Mouse (Mus musculus) frontal cortex, adult 2 months (tissue): Measurements from ENCODE around the gene Btaf1. TPM values are rescaled to one million over a fixed set of nuclear protein-coding genes. Genes with fewer than 3 reads are reported as not detected.

ENCODE experiments used
- DNase-seq, 2 experiments: peaks; one replicate each; pipeline ENCODE4 v3.0.0; 2022; ENCODE audit warnings: low spot score in 1 of 2; ENCODE audit errors: extremely low spot score in 1 of 2
- polyA plus RNA-seq: library from polyadenylated mRNA; depleted of rRNA; stranded (reverse); fragments of >200 nt; gene quantifications from 2 replicates; pipeline ENCODE4 v1.2.3, GENCODE M21; 2012

Btaf1 gene
- polyA plus RNA-seq, 1 experiment: 14.4 TPM

- DNase-seq: no peak
These were observed 93.1 kb downstream of the Btaf1 start for GRCm38 (mm10) chr19:37018931-37019330.

GRCm38 (mm10) chr19:37020531-37020930 lies 94.7 kb downstream of the Btaf1 start:
- no peak for DNase-seq

GRCm38 (mm10) chr19:37020951-37021350 lies 95.1 kb downstream of the Btaf1 start:
- no peak for DNase-seq

- no peak for DNase-seq
These were observed 96.3 kb downstream of the Btaf1 start for GRCm38 (mm10) chr19:37022146-37022545.

- peak in 1 of 2 experiments; percentile 50 for DNase-seq
These were observed 100.0 kb downstream of the Btaf1 start for GRCm38 (mm10) chr19:37025839-37026319.

GRCm38 (mm10) chr19:37026408-37026807 lies 100.5 kb downstream of the Btaf1 start:
- DNase-seq: no peak

- no peak for DNase-seq
These were observed 103.9 kb downstream of the Btaf1 start for GRCm38 (mm10) chr19:37029771-37030170.

GRCm38 (mm10) chr19:37031446-37031845 lies 105.6 kb downstream of the Btaf1 start:
- no peak for DNase-seq

- DNase-seq: peak in 1 of 2 experiments; percentile 43
These were observed 106.5 kb downstream of the Btaf1 start for GRCm38 (mm10) chr19:37032364-37032763.

- no peak for DNase-seq
These were observed 115.0 kb downstream of the Btaf1 start for GRCm38 (mm10) chr19:37040906-37041305.

GRCm38 (mm10) chr19:37044431-37044830 lies 118.6 kb downstream of the Btaf1 start:
- DNase-seq: no peak

- DNase-seq: no peak
These were observed 122.6 kb downstream of the Btaf1 start for GRCm38 (mm10) chr19:37048507-37048906.

GRCm38 (mm10) chr19:37050643-37051345 lies 124.9 kb downstream of the Btaf1 start:
- peak in 1 of 2 experiments; percentile 87 for DNase-seq

- peak in 1 of 2 experiments; percentile 42 for DNase-seq
These were observed 130.2 kb downstream of the Btaf1 start for GRCm38 (mm10) chr19:37055976-37056556.

- DNase-seq: no peak
These were observed 131.5 kb downstream of the Btaf1 start for GRCm38 (mm10) chr19:37057161-37057905.

- DNase-seq: peak in 1 of 2 experiments; percentile 41
These were observed 133.7 kb downstream of the Btaf1 start for GRCm38 (mm10) chr19:37059623-37060022.

GRCm38 (mm10) chr19:37060078-37060477 lies 134.2 kb downstream of the Btaf1 start:
- DNase-seq: no peak
